Mouse (Mus musculus) ES-E14 (cell line): Measurements from ENCODE around the gene Flot1. TPM values are rescaled to one million over a fixed set of nuclear protein-coding genes. Genes with fewer than 3 reads are reported as not detected.
"Not testable (repeated sequence)": the region's sequence is repeated elsewhere in the genome, so short reads cannot be mapped to it uniquely, and the experiment has no call there.

Source experiments
- DNase-seq: peaks from one replicate; pipeline ENCODE4 v3.0.0-alpha.2; 2013; ENCODE audit warnings: low read depth, low spot score
- H3K27ac ChIP-seq: 2 replicates; pipeline ENCODE4 v1.5.1; 2012; ENCODE audit warnings: low read depth, mild to moderate bottlenecking, low read length, moderate library complexity, mixed read lengths; ENCODE audit not compliant: poor library complexity, insufficient read depth, severe bottlenecking
- H3K36me3 ChIP-seq: 2 replicates; pipeline ENCODE4 v1.6.1; 2012; ENCODE audit warnings: mild to moderate bottlenecking, low read length, moderate library complexity, mixed read lengths; ENCODE audit not compliant: control insufficient read depth, poor library complexity, insufficient read depth, severe bottlenecking
- H3K4me1 ChIP-seq, 2 experiments: fragments of 150-350 bp in 1 of 2; sonication (generic) in 1 of 2; 2 replicates each; pipeline ENCODE4 v1.6.1; 2012; ENCODE audit warnings: low read length in 2 of 2, mild to moderate bottlenecking in 1 of 2, mixed read lengths in 1 of 2; ENCODE audit not compliant: control insufficient read depth in 2 of 2, insufficient read depth in 2 of 2, poor library complexity in 1 of 2
- H3K4me3 ChIP-seq, 2 experiments: fragments of 150-350 bp in 1 of 2; sonication (generic) in 1 of 2; 2 replicates each; pipeline ENCODE4 v1.5.1; 2012; ENCODE audit warnings: low read length in 2 of 2, low read depth in 1 of 2, mild to moderate bottlenecking in 1 of 2, mixed read lengths in 1 of 2; ENCODE audit not compliant: insufficient read depth in 1 of 2, poor library complexity in 1 of 2, severe bottlenecking in 1 of 2
- H3K9ac ChIP-seq: 2 replicates; pipeline ENCODE4 v1.6.1; 2012; ENCODE audit warnings: low read depth, mild to moderate bottlenecking, low read length, mixed read lengths; ENCODE audit not compliant: poor library complexity, insufficient read depth, severe bottlenecking
- H3K9me3 ChIP-seq: fragments of 150-350 bp; sonication (generic); 2 replicates; pipeline ENCODE4 v1.6.1; 2012; ENCODE audit warnings: low read depth, mild to moderate bottlenecking, low read length; ENCODE audit not compliant: control insufficient read depth, insufficient read depth
- CHD2 ChIP-seq: IDR thresholded peaks from 2 replicates; pipeline ENCODE4 v1.6.1; 2014; ENCODE audit warnings: mild to moderate bottlenecking, low read depth, low read length, inconsistent platforms
- HCFC1 ChIP-seq: IDR thresholded peaks from 2 replicates; pipeline ENCODE4 v1.6.1; 2012; ENCODE audit warnings: low read length, inconsistent platforms, borderline replicate concordance; ENCODE audit not compliant: insufficient read depth
- MAFK ChIP-seq: IDR thresholded peaks from 2 replicates; pipeline ENCODE4 v1.6.1; 2014; ENCODE audit warnings: mild to moderate bottlenecking, low read depth, low read length, inconsistent platforms; ENCODE audit not compliant: insufficient read depth
- ZC3H11A ChIP-seq: IDR thresholded peaks from 2 replicates; pipeline ENCODE4 v1.6.1; 2012; ENCODE audit warnings: low read depth, mild to moderate bottlenecking, inconsistent platforms, low read length, borderline replicate concordance
- ZNF384 ChIP-seq: IDR thresholded peaks from 2 replicates; pipeline ENCODE4 v1.6.1; 2012; ENCODE audit warnings: low read depth, low read length, inconsistent platforms
- in situ Hi-C, 2 experiments: fragments of 600-800 bp; cut with MboI; formaldehyde crosslinking; loops; one replicate each; pipeline ENCODE4 v1.15.1; 2025; ENCODE audit warnings: low sequenced_read_pairs in 2 of 2, inconsistent platforms in 1 of 2; ENCODE audit not compliant: unreplicated experiment in 2 of 2
- total RNA-seq: library from RNA; depleted of rRNA; stranded (reverse); fragments of 300-350 nt; gene quantifications from 2 replicates; pipeline ENCODE4 v1.2.3, GENCODE M21; 2012

Flot1 gene
- total RNA-seq, 1 experiment = 34.6 TPM

DNA sequence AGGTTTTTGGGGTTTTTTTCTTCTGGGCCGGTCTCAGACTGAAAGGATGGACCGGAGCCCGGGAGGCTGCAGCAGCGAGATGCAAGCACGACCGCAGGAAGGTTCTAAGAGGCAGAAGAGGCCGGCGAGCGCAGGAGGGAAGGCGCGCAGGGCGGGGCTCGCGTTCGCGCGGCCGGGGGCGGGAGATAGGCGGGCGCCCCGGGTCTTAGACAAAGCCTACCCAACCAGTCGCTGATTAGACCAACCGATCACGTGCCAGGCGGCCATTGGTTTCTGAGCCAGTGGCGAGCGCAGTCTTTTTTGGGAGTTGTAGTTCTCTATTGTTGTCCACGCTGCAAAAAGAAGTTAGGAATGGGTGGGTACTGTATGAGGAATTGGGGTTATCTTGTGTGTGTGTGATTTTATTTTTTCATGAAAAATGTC, 15.1 kb downstream of the Flot1 start, which contains the start of gene Tubb5:
Tubb5 (minus strand) TSS at position 185 of the 423 bp plus-strand sequence.
- Histone ChIP-seq H3K4me3 (peak within 1 kb of the TSS; percentile 88 to 96), H3K27ac (peak within 1 kb of the TSS; percentile 83), H3K36me3 (peaks cover 32% of the 10 kb centered on the region), H3K4me1 (peaks cover 8 to 13% of the 10 kb centered on the region in 2 experiments), H3K9ac (peak within 1 kb of the TSS; percentile 74), H3K9me3 (no peaks in the 10 kb centered on the region)
- TF ChIP-seq CHD2 = peak; percentile 57; the same call in 1 of the 2 replicates
- no peak for TF ChIP-seq ZC3H11A
- peak; percentile 93 for TF ChIP-seq HCFC1
- TF ChIP-seq MAFK = no peak; the same call in 1 of the 2 replicates
- TF ChIP-seq ZNF384 = no peak
- peak; percentile 95 for DNase-seq
- in situ Hi-C loops = no loop called here

DNA sequence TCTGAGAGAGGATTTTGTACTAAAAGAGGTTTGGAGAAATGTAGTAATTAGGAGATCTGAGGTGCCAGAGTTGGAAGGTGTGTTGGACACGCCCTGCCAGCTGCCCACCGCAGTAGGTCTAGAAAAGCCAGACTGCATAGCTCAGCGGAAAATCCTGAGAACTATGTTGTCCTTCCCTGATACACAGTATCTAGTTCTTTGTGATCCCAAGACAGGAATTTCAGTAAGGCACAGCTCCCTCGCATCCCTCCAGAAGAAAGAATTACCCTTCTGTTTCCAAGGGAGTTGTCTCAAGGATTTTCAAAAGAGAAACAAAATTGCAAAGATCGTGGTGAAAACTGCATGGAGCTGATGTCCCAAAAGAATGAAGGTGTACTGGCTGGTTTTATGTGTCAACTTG, 15.5 kb downstream of the Flot1 start:
- H3K36me3 ChIP-seq = peaks cover 32% of the 10 kb centered on the region
- peak overlapping the region; percentile 58; the same call in 1 of the 2 replicates for H3K9ac ChIP-seq
- H3K9me3 ChIP-seq = no peaks in the 10 kb centered on the region
- no peak for DNase-seq
- H3K4me3 ChIP-seq = peak overlapping the region; percentile 62 to 96
- peaks cover 8 to 13% of the 10 kb centered on the region in 2 experiments for H3K4me1 ChIP-seq
- in situ Hi-C loops = no loop called here
- TF ChIP-seq ZC3H11A (no peak), MAFK (peak; percentile 66; the same call in 1 of the 2 replicates)
- H3K27ac ChIP-seq = peak overlapping the region; percentile 64; the same call in 1 of the 2 replicates

DNA sequence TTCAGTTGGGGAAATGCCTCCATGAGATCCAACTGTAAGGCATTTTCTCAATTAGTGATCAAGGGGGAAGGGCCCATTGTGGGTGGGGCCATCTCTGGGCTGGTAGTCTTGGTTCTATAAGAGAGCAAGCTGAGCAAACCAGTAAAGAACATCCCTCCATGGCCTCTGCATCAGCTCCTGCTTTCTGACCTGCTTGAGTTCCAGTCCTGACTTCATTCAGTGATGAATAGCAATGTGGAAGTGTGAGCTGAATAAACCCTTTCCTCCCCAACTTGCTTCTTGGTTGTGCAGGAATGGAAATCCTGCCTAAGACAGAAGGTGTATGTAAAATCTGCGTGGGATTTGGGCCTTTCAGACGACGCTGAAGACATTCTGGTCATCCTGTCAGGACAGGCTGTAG, 16.0 kb downstream of the Flot1 start:
- H3K27ac ChIP-seq, in situ Hi-C loops, DNase-seq, H3K9me3 ChIP-seq: not testable (repeated sequence)
- Histone ChIP-seq H3K9ac (peak overlapping the region; percentile 58; the same call in 1 of the 2 replicates), H3K36me3 (peaks cover 28% of the 10 kb centered on the region), H3K4me1 (peaks cover 8 to 13% of the 10 kb centered on the region in 2 experiments), H3K4me3 (peak overlapping the region; percentile 62 to 96; a peak in 2 of 4 replicates)

GRCm38 (mm10) chr17:35840561-35840960, 17.5 kb downstream of the Flot1 start:
- in situ Hi-C loops = no loop called here
- TF ChIP-seq ZNF384 (no peak), HCFC1 (no peak), CHD2 (no peak), ZC3H11A (no peak), MAFK (no peak)
- DNase-seq = no peak
- Histone ChIP-seq H3K4me3 (peak overlapping the region; percentile 54 to 63; a peak in 3 of 4 replicates), H3K36me3 (peaks cover 18% of the 10 kb centered on the region), H3K9me3 (no peaks in the 10 kb centered on the region), H3K9ac (no peak overlapping the region; the same call in 1 of the 2 replicates), H3K27ac (peak overlapping the region; percentile 34; the same call in 1 of the 2 replicates), H3K4me1 (peaks cover under 1 to 13% of the 10 kb centered on the region in 2 experiments)
